Mouse (Mus musculus) c-Kit-positive CD71-positive TER-119-positive erythroid progenitor cells, embryonic 14.5 days (primary cell): ENCODE measurements around the gene Ubtfl1.
"Not testable (repeated sequence)": the region's sequence is repeated elsewhere in the genome, so short reads cannot be mapped to it uniquely, and the experiment has no call there.

ENCODE experiments used
- DNase-seq: peaks from one replicate; pipeline ENCODE4 v3.0.0-alpha.2; 2013; ENCODE audit warnings: low spot score

The Ubtfl1 gene

DNA sequence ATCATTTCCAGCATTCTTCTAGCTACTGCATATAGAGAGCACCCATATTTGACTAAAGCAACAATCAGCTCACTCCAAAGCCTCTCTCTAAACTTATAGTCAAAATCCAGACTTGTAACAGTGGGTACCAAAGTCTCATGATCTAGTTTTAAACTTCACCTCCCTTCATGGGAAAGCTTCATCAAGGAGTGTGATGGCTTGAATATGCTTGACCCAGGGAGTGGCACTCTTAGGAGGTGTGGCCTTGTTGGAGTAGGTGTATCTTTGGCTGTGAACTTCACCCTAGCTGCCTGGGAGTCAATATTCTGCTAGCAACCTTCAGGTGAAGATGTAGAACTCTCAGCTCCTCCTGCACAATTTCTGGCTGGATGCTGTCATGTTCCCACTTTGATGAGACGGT is at the start of gene Ubtfl1:
Gene Ubtfl1 (plus strand): TSS at position 301 of the 400 bp plus-strand sequence.
- DNase-seq = no peak

DNA sequence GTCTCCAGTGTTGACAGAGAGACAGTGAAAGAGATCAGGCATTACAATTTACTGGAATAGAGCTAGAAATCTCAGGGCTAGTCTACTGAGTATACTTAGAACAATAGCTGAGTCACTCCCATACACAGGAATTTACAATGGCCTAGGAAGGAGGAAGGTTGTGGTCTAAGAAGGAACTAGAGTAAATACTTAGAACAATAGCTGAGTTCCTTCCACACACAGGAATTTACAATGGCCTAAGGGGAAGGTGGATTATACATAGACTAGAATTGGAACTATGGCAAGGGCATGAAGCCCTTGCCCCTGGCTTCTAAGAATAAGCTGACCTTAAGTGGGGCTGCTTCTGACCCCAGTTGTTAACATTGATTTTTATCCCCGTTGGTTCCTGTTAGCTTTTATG is 31.2 kb upstream of the Ubtfl1 start:
- DNase-seq = not testable (repeated sequence)

DNA sequence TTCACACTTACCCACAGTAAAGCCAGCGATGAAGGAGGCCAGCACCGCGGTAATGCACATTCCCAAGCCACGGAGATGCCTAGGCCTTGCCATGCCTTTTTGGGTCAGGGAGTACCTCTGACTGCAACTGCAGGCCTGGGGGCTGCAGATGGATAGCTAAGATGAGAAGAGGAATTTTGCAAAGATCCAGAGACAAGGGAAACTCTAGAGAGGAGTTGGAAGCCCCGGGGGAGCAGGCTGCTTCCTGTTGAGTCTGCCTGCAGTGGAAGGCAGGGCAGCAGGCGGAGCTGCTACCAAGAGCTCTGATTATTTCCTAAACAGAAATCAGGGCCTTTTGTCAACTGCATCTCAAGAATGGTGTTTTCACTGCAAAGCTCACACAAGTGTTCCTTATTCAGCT is 18.4 kb upstream of the Ubtfl1 start:
- DNase-seq = no peak

DNA sequence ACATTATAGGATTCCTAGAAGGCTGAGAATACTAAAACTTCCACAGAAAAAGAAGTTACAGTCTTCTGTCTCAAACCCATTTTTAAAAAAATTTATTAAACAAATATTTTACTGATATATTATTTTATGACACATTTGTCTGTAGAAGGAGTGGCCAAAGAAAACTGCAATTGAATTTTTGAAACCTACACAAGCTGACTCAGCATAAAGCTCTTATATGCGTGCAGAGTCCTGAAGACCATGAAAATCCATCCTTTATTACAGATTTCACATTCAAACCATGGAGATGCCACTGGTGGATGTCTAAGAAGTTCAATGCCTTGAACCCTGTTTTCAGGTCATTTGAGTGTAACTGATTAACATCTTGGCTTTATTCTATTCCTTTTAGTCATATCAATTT is 4.6 kb upstream of the Ubtfl1 start:
- no peak for DNase-seq

DNA sequence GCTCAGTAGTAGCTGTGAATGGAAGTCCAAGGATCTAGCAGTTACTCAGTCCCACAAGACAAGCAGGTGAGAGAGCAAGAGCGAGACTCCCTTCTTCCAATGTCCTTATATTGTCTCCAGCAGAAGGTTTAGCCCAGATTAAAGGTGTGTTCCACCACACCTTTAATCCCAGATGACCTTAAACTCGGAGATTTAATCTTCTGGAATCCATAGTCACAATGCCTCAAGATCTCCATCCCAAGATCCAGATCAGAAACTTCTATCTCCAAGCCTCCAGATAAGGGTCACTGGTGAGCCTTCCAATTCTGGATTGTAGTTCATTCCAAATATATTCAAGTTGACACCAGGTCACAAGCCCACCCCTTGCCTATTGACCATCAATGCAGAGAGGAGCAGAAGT is 1.3 kb upstream of the Ubtfl1 start, which contains the start of gene Naalad2:
Gene Naalad2 (minus strand): TSS at position 101 of the 400 bp plus-strand sequence.
- DNase-seq = not testable (repeated sequence)

DNA sequence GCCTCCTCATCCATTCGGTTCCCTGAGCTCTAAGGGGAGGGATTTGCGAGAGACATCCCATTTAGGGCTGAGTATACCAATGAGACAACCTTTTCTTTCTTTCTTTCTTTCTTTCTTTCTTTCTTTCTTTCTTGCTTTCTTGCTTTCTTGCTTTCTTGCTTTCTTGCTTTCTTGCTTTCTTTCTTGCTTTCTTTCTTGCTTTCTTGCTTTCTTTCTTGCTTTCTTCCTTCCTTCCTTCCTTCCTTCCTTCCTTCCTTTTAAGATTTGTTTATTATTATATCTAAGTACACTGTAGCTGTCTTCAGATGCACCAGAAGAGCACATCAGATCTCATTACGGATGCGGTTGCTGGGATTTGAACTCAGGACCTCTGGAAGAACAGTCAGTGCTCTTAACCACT is 8.2 kb downstream of the Ubtfl1 start:
- not testable (repeated sequence) for DNase-seq

DNA sequence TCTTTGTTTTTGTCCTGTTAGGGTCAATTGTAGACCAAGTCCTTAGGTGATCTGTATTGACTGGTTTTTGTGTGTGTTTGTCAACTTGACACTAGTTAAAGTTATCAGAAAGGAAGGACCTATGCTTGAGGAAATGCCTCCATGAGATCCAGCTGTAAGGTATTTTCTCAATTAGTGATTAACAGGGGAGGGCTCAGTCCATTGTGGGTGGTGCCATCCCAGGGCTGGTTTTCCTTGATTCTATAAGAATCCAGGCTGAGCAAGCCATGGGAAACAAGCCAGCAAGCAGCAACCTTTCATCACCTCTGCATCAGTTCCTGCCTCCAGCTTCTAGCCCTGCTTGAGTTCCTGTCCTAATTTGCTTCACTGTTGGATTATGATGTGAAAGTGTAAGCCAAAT is 26.1 kb downstream of the Ubtfl1 start, which contains the start of gene Mbd3l2:
Gene Mbd3l2 (plus strand): TSS at position 301 of the 400 bp plus-strand sequence.
- no peak for DNase-seq

DNA sequence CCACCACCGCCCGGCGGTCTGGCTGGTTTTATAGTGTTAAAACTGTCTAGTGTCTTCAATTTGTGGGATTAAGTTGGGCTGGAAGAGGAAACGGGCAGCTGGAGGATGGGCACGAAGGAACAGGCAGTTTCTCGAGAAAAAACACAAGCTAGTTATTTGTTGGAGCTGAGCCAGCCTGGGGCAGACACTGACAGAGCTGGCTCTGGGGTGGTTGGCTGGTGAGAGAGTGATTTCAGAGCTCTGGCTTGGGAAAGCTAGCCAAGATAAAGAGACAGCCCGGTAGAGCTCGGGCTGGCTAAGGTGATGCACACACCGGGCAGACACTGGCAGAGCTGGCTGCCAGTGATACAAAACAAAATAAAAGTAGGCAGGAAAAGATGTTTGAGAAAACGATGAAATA is 27.5 kb downstream of the Ubtfl1 start:
- DNase-seq = no peak

DNA sequence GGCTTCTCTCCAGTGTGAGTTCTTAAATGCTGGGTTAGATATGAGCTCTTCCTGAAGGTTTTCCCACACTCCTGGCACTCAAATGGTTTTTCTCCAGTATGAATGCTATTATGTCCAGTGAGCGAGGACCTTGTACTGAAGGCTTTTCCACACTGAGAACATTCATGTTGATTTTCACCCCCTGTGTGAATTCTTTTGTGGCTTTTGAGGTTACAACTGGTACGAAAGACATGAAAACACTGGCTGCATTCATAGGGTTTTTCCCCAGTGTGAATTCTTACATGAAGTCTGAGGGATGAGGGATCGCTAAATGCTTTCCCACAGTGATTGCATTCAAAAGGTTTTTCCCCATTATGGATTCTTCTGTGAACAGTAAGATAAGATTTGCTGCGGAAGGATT is 52.3 kb downstream of the Ubtfl1 start:
- DNase-seq = no peak
